Mouse (Mus musculus) lung, postnatal 0 days (tissue): ENCODE results near the gene Elavl2.

Experiments used
- CTCF ChIP-seq: IDR thresholded peaks from 2 replicates; pipeline ENCODE4 v1.5.1; 2016; ENCODE audit warnings: antibody characterized with exemption, mild to moderate bottlenecking
- EP300 ChIP-seq: IDR thresholded peaks from 2 replicates; pipeline ENCODE4 v1.6.1; 2016; ENCODE audit warnings: antibody characterized with exemption, mild to moderate bottlenecking, control low read depth

GRCm38 (mm10) chr4:91371131-91371818 lies 29.3 kb downstream of the Elavl2 start:
- TF ChIP-seq CTCF (no peak), EP300 (no peak)
